Mouse (Mus musculus) midbrain, embryonic 16.5 days (tissue): Measurements from ENCODE around the gene Dpp6. TPM values are rescaled to one million over a fixed set of nuclear protein-coding genes. Genes with fewer than 3 reads are reported as not detected.

Source experiments
- ATAC-seq: fragments of 200-750 bp; cut with Nextera tagmentation; 2 replicates; pipeline ENCODE4 v1.8.0; 2017; ENCODE audit warnings: moderate TSS enrichment
- H3K27ac ChIP-seq: fragments of 300-500 bp; sonication (generic); 2 replicates; pipeline ENCODE4 v1.5.1; 2014; ENCODE audit warnings: mild to moderate bottlenecking, low read length, mixed read lengths
- H3K27me3 ChIP-seq: fragments of 300-500 bp; sonication (generic); 2 replicates; pipeline ENCODE4 v1.6.1; 2014; ENCODE audit warnings: low read depth, low read length, mixed read lengths; ENCODE audit not compliant: control insufficient read depth, insufficient read depth
- H3K36me3 ChIP-seq: fragments of 300-500 bp; sonication (generic); 2 replicates; pipeline ENCODE4 v1.6.1; 2014; ENCODE audit warnings: mild to moderate bottlenecking, low read length, moderate library complexity, mixed read lengths; ENCODE audit not compliant: control insufficient read depth, insufficient read depth
- H3K4me1 ChIP-seq: fragments of 300-500 bp; sonication (generic); 2 replicates; pipeline ENCODE4 v1.6.1; 2014; ENCODE audit warnings: mild to moderate bottlenecking, low read length, mixed read lengths; ENCODE audit not compliant: control insufficient read depth, insufficient read depth
- H3K4me2 ChIP-seq: fragments of 300-500 bp; sonication (generic); 2 replicates; pipeline ENCODE4 v1.6.1; 2014; ENCODE audit warnings: mild to moderate bottlenecking, low read length, mixed read lengths
- H3K4me3 ChIP-seq: fragments of 300-500 bp; sonication (generic); 2 replicates; pipeline ENCODE4 v1.5.1; 2014; ENCODE audit warnings: low read depth, mild to moderate bottlenecking, low read length, moderate library complexity, mixed read lengths
- H3K9ac ChIP-seq: fragments of 300-500 bp; sonication (generic); 2 replicates; pipeline ENCODE4 v1.6.1; 2014; ENCODE audit warnings: low read depth, low read length, mixed read lengths
- H3K9me3 ChIP-seq: fragments of 300-500 bp; sonication (generic); replicated peaks from 2 replicates; pipeline ENCODE4 v1.6.1; 2014; ENCODE audit warnings: mild to moderate bottlenecking, low read length, mixed read lengths; ENCODE audit not compliant: control insufficient read depth, poor library complexity, severe bottlenecking
- WGBS: fragments of 180-500 bp; shearing (Covaris S2); extraction: QIAGEN DNeasy Blood & Tissue Kit; methylation state at CpG from one replicate; pipeline ENCODE4 v1.1.7; 2014; 5-methylcytosine and 5-hydroxymethylcytosine counted together
- polyA plus RNA-seq: library from polyadenylated mRNA; unstranded; fragments of >200 nt; fragmentation: Nextera tagmentation; extraction: Ambion mirVana; gene quantifications from 2 replicates; pipeline ENCODE4 v1.2.1, GENCODE M21; 2015

The Dpp6 gene
- polyA plus RNA-seq, 1 experiment from 2014 or later, result 102 TPM

DNA sequence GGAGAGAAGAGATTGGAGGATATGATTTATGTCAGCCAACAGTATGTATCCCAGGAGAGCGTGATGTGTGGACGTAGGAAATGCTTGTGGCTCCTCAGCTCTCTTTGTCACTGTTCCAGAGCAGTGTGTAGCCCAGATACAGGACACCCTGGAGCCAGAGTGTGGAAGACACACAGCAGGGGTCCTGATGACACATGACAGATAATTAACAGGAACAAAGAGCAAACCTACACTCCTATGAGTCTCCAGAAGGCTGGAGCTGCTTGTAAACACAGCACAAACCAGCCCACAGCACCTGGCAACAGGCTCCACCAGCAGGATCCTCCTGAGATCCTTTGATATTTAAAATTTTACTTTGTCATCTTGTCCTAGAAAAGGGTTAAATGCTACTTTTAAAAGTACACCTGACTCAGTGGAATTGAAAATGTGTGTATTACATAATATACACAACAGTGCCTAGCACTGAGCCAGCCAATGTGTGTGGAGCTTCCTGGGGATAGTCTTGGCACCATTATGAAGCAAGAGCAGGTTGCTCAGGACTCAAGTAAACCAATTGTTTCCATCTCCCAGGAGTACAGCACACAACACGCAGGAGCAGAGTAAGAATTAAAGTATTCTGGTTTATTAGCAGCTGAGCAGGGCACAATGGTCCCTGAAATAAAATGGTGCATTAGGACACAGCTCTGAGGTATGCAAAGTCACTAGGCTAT, 115.6 kb downstream of the Dpp6 start:
- ATAC-seq, result no peak
- WGBS, result 63% methylated on average over 3 of the region's 3 CpGs

DNA sequence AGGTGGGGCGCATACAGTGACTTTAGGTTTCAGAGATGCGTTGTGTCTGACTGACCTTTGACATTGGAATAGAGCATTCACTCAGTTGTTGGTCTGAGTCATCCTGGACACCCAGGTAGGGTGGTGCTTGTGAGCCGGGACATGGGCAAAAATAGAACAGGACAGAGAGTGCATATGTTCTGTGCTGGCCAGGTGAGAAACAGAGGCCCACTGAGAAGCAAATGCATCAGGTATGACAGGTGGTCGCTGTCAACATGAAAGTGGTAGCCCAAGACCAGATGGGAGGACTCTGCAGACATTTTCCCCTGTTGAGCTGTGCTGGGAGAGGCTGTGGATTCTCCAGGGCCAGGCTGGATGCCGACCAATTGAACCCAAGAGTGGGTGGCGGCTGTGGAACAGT, 117.9 kb downstream of the Dpp6 start:
- ATAC-seq, result no peak
- H3K27me3 ChIP-seq, result no peaks in the 10 kb centered on the region
- WGBS, result 85% methylated on average over 6 of the region's 6 CpGs

More for the DNA sequence above, 115.6 kb downstream of the Dpp6 start:
- H3K4me2 ChIP-seq, result no peak overlapping the region
- H3K27me3 ChIP-seq, result no peaks in the 10 kb centered on the region
- no peaks in the 10 kb centered on the region for H3K36me3 ChIP-seq
- no peak overlapping the region for H3K4me3 ChIP-seq
- H3K4me1 ChIP-seq, result no peaks in the 10 kb centered on the region
- no peak overlapping the region for H3K9ac ChIP-seq
- no peak overlapping the region for H3K27ac ChIP-seq
- no peaks in the 10 kb centered on the region for H3K9me3 ChIP-seq

DNA sequence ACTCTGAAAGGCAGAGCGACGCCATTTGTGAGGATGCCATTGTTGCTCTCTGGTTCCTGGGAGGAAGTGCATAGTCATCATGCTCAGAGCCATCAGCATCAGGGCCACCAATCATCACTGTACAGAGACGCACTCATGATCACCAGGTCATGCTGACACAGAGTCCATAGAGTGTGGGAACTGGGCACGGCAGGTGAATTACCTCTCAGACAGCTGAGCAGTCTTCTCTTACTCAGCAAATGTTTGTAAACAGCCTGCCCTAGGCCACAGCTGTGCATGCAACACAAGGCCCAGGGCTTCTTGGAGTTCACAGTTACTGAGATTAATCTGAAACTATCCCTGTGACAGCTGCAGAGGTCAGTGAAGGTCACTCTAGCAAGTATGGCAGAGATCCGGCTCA, 124.5 kb downstream of the Dpp6 start:
- no peak overlapping the region for H3K27ac ChIP-seq
- H3K9me3 ChIP-seq, result no peaks in the 10 kb centered on the region
- no peak overlapping the region for H3K4me3 ChIP-seq
- H3K4me1 ChIP-seq, result 0 out of 2 replicates have a peak, but pooled peaks cover 5% of the 10 kb centered on the region
- 80% methylated on average over 5 of the region's 5 CpGs for WGBS
- no peak overlapping the region for H3K4me2 ChIP-seq
- H3K36me3 ChIP-seq, result no peaks in the 10 kb centered on the region
- no peak overlapping the region for H3K9ac ChIP-seq
- H3K27me3 ChIP-seq, result no peaks in the 10 kb centered on the region
- ATAC-seq, result no peak

More for the DNA sequence above, 117.9 kb downstream of the Dpp6 start:
- no peak overlapping the region for H3K27ac ChIP-seq
- no peak overlapping the region for H3K4me2 ChIP-seq
- H3K9me3 ChIP-seq, result no peaks in the 10 kb centered on the region
- H3K4me1 ChIP-seq, result no peaks in the 10 kb centered on the region
- no peak overlapping the region for H3K9ac ChIP-seq
- H3K36me3 ChIP-seq, result no peaks in the 10 kb centered on the region
- H3K4me3 ChIP-seq, result no peak overlapping the region

DNA sequence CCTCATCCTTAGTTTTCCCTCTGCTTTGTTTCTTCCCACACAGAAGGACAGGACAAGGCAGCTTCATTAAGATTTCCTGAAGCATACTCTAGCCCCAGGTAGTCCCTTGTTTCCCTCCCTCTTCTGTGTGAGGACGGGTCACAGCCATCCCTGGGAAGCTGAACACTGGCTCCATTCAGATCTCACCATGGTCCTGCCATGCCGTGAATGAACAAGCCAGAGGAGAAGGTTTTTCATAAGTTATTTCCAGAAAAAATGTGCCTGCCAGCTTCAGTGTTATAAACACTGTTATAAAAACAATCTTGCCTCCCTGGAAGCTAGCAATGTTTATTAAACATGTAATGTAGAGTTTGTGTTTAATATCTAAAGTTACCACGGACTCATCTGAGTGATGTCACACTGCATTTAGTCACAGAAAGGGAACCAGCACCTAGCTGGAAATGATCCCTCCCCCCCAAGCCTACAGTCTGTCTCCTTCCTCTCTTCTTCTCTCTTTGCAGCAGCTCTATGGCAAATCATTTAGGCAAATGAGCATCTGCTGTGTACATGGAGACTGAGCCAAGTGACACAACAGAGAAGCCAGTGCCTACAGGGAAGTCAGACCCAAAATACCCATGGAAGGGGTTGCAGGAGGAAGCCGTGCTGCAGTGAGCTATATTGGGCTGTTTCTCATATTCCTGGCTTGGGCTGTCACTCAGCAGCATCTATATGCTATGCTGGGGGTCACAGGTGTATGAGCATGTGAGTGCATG, 128.3 kb downstream of the Dpp6 start:
- no peak overlapping the region for H3K4me2 ChIP-seq
- no peaks in the 10 kb centered on the region for H3K36me3 ChIP-seq
- 0 out of 2 replicates have a peak overlapping the region, but pooled peaks have one; percentile 15 for H3K27ac ChIP-seq
- H3K9ac ChIP-seq, result no peak overlapping the region
- H3K4me3 ChIP-seq, result no peak overlapping the region
- H3K27me3 ChIP-seq, result no peaks in the 10 kb centered on the region
- ATAC-seq, result peak; percentile 54; the same call in 1 of the 2 replicates
- 48% methylated on average over 4 of the region's 4 CpGs for WGBS
- H3K9me3 ChIP-seq, result no peaks in the 10 kb centered on the region
- 0 out of 2 replicates have a peak, but pooled peaks cover 5% of the 10 kb centered on the region for H3K4me1 ChIP-seq

DNA sequence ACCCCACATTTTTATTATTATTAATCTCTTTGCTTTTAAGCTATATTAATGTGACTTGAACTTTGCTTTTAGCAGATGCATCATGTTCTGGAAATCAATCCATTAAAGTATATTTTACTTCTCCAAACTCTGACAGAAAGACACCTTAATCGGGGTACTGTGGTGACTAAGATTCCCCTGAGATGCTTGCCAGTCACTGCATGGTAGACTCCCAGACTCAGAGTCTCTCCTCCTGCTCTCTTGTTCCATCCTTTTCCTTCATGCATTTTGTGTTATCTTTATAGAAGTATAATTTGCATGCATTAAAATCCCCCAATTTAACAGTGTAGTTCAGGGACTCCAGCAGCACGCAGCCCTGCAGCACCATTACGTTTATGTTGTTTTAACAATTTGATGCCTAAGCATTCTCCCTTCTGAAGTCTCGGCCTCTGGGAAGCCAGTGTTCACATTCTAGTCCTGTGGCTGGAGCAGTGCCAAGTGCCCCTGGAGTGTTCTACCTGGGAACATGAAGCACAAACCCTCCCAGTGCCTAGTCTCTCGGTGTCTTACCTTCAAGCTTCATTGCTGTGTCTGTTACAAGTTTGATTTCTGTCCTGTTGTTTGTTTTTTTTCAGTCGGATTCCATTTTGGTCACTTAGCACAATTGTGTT, 153.1 kb downstream of the Dpp6 start:
- H3K4me3 ChIP-seq, result no peak overlapping the region
- ATAC-seq, result no peak
- WGBS, result 68% methylated on average over 6 of the region's 6 CpGs

DNA sequence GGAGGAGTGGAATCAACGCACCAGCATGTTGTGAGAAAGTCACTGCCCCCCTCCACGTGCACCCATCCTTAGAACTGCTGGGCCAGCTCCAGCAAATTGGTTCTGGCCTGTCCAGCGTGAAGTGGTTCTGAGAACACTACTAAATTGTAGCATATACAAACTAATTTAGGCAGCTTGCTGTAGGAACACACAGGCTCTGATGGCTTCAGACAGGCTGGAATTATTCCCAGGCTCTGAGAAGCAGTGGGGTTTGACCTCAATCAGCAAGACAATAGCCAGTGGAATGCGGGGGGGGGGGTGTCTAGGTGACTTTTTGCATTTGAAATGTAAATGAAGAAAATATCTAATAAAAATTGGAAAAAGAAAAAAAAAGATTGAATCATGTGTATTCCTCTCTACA, 156.2 kb downstream of the Dpp6 start:
- Histone ChIP-seq H3K4me2 (no peak overlapping the region), H3K9me3 (no peaks in the 10 kb centered on the region), H3K27ac (no peak overlapping the region), H3K4me3 (no peak overlapping the region), H3K4me1 (0 out of 2 replicates have a peak, but pooled peaks cover 3% of the 10 kb centered on the region), H3K36me3 (no peaks in the 10 kb centered on the region), H3K27me3 (no peaks in the 10 kb centered on the region), H3K9ac (no peak overlapping the region)
- 7% methylated on average over 4 of the region's 4 CpGs for WGBS
- ATAC-seq, result no peak

More for the DNA sequence above, 153.1 kb downstream of the Dpp6 start:
- Histone ChIP-seq H3K4me1 (0 out of 2 replicates have a peak, but pooled peaks cover 3% of the 10 kb centered on the region), H3K9me3 (no peaks in the 10 kb centered on the region), H3K27ac (no peak overlapping the region), H3K4me2 (no peak overlapping the region), H3K9ac (no peak overlapping the region), H3K36me3 (no peaks in the 10 kb centered on the region), H3K27me3 (no peaks in the 10 kb centered on the region)

DNA sequence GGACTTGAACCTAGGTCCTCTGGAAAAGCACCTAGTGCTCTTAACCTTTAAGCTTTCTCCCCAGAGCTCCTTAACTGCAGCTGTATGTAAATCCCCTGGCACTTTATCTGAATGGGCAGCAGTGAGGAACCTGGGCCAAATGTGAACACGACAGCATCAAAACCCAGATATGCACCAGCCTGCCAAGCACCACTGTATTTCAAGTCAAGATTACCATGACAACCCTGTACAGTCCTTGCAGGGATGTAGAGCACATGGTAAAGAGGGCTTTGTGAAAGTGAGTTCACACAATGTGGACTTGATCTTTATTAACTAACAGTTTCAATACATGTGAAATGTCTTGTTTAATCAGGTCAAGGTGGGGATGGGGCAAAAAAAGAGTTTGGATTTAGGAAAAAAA, 162.3 kb downstream of the Dpp6 start:
- H3K9me3 ChIP-seq, result no peaks in the 10 kb centered on the region
- WGBS, result 21% methylated on average over 1 of the region's 1 CpGs
- ATAC-seq, result peak; percentile 76
- no peaks in the 10 kb centered on the region for H3K36me3 ChIP-seq
- H3K4me3 ChIP-seq, result no peak overlapping the region
- no peak overlapping the region for H3K27ac ChIP-seq
- H3K4me1 ChIP-seq, result peaks cover 3% of the 10 kb centered on the region; the same call in 1 of the 2 replicates
- no peak overlapping the region for H3K9ac ChIP-seq
- no peak overlapping the region for H3K4me2 ChIP-seq
- H3K27me3 ChIP-seq, result no peaks in the 10 kb centered on the region

DNA sequence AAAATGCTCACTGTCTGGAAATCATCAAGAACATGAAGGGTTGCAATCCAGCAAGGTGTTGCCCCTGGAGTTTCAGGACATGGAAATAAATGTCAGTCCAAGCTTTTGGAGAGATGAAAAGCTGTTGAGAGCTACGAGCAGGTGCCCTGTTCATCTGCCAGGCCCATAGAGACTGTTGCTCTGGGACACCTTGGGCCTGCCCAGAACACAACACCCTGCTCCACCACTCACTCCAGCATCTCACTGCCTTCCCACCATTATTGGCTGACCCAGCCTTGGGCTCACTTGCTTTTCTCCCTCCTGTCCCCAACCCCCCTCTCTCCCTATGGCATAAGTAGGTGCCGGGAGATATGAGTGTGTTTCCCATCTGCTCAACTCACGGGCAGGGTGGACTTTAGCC, 162.8 kb downstream of the Dpp6 start:
- H3K4me2 ChIP-seq, result no peak overlapping the region
- peak; percentile 60; the same call in 1 of the 2 replicates for ATAC-seq
- H3K9me3 ChIP-seq, result no peaks in the 10 kb centered on the region
- H3K27me3 ChIP-seq, result no peaks in the 10 kb centered on the region
- H3K4me3 ChIP-seq, result no peak overlapping the region
- H3K4me1 ChIP-seq, result peaks cover 3% of the 10 kb centered on the region; the same call in 1 of the 2 replicates
- no peak overlapping the region for H3K27ac ChIP-seq
- 70% methylated on average over 3 of the region's 3 CpGs for WGBS
- no peak overlapping the region for H3K9ac ChIP-seq
- H3K36me3 ChIP-seq, result no peaks in the 10 kb centered on the region
